Mouse (Mus musculus): ENCODE data around the gene Trhde. TPM values are rescaled to one million over a fixed set of nuclear protein-coding genes. Genes with fewer than 3 reads are reported as not detected.

The Trhde gene
- polyA plus RNA-seq, 1 experiment from 2014 or later = not detected

DNA sequence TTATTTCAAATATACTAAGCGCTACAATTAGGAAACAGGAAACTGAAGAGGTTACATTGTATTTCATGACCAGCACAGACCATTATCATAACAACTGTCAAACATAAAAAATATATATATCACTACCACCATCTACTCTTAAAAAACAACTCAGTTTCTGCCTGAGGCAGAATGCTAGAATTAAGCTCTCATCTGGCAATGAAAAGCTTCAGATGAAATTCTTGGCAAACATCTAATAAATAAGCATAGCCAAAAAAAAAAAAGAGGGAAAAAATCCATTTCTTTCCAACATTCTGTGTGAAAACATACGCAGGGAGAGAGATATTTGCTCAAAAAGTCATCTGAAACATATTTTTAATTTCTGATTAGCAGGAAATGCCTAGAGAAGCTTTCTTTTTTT is 67.0 kb downstream of the Trhde start:
- Histone ChIP-seq H3K27ac (replicated peaks) (no peak overlapping the region), H3K9ac (no peak overlapping the region), H3K9me3 (no peaks in the 10 kb centered on the region), H3K36me3 (no peaks in the 10 kb centered on the region), H3K4me2 (no peak overlapping the region), H3K4me3 (no peak overlapping the region), H3K27me3 (replicated peaks) (no peaks in the 10 kb centered on the region), H3K4me1 (no peaks in the 10 kb centered on the region)
- 70% methylated on average over 2 of the region's 2 CpGs for WGBS
- no peak for ATAC-seq (ENCODE audit: extremely low read depth, insufficient number of reproducible peaks, low FRiP score, low TSS enrichment)

DNA sequence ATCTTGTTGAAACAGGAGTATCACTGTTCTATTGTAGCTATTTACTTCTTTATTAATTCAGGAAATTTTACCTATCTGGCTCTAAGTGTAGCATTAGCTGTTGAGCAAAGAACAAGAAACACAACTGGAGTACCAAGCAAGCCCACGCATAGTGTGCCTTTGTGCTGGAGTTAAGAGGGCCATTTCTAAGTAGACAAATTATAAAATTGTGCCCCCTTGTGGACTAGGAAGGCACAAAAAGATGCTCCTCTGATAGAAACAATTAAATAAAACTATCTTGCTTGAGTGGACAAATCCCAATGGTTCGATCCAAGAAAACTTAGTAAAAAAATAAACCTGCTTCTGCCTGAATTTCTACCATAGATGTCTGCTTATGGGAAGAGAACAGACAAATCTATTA is 76.5 kb downstream of the Trhde start:
- WGBS = 69% methylated on average over 2 of the region's 2 CpGs
- Histone ChIP-seq H3K4me1 (no peaks in the 10 kb centered on the region), H3K27me3 (replicated peaks) (no peaks in the 10 kb centered on the region), H3K9me3 (0 out of 2 replicates have a peak, but pooled peaks cover 4% of the 10 kb centered on the region), H3K27ac (replicated peaks) (no peak overlapping the region), H3K4me3 (no peak overlapping the region), H3K4me2 (no peak overlapping the region), H3K9ac (no peak overlapping the region), H3K36me3 (no peaks in the 10 kb centered on the region)
- ATAC-seq (ENCODE audit: extremely low read depth, insufficient number of reproducible peaks, low FRiP score, low TSS enrichment) = no peak

DNA sequence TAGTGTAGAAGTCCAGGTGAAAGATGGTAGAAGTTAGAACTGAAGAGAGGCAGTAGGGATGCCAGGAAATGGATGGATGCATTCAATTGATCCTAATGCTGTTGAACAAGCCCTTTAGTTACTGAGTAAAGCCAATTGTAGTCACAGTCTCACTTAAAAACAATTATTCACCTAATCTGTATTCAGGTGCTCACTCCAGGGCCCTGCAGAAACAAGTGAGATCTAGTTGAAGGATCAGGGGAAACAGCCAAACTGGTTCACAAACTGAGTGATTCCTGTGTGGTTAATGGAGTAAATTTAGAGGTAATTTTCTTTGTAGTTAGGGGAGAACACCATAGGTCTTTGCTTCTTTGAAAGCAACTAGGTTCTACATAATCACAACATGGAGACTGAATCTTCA is 100.3 kb downstream of the Trhde start:
- ATAC-seq (ENCODE audit: extremely low read depth, insufficient number of reproducible peaks, low FRiP score, low TSS enrichment) = no peak

DNA sequence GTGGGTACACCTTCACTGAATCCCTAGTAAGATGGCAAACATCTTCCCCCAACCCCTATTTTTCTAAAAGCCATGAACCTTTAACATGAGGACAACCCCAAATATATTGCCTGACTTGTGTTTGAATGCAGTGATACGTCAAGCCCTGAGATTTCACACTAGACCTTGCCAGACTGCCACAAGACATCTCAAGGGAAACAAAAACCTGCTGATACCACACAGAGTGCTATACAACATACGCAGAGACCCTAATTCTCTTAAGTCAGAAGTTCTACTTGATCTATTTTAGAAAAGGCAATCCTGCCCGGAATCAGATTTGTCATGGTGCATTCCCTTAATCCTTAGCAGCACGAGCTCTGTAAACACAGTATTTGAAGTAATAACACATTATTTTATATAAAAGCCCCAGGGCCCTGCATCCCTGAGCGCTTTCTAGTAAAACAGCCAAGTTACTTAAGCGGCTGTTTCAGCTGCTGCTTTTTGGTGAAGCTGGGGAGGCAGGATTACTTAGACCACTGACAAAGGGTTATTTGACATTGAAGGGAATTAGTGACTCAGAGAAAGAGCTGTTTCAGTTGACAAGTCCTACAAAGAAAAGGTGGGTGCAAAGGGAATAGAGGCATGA is 130.2 kb downstream of the Trhde start:
- H3K4me3 ChIP-seq = no peak overlapping the region
- no peaks in the 10 kb centered on the region for H3K4me1 ChIP-seq
- WGBS = 73% methylated on average over 6 of the region's 6 CpGs
- H3K27ac ChIP-seq (replicated peaks) = no peak overlapping the region
- no peaks in the 10 kb centered on the region for H3K36me3 ChIP-seq
- no peak for ATAC-seq (ENCODE audit: extremely low read depth, insufficient number of reproducible peaks, low FRiP score, low TSS enrichment)
- H3K27me3 ChIP-seq (replicated peaks) = no peaks in the 10 kb centered on the region
- H3K9ac ChIP-seq = no peak overlapping the region
- no peak overlapping the region for H3K4me2 ChIP-seq
- no peaks in the 10 kb centered on the region for H3K9me3 ChIP-seq

More for the DNA sequence above, 100.3 kb downstream of the Trhde start:
- no peak overlapping the region for H3K4me2 ChIP-seq
- H3K27me3 ChIP-seq (replicated peaks) = no peaks in the 10 kb centered on the region
- H3K4me1 ChIP-seq = no peaks in the 10 kb centered on the region
- H3K9ac ChIP-seq = no peak overlapping the region
- no peak overlapping the region for H3K27ac ChIP-seq (replicated peaks)
- no peak overlapping the region for H3K4me3 ChIP-seq
- no peaks in the 10 kb centered on the region for H3K9me3 ChIP-seq
- H3K36me3 ChIP-seq = no peaks in the 10 kb centered on the region

DNA sequence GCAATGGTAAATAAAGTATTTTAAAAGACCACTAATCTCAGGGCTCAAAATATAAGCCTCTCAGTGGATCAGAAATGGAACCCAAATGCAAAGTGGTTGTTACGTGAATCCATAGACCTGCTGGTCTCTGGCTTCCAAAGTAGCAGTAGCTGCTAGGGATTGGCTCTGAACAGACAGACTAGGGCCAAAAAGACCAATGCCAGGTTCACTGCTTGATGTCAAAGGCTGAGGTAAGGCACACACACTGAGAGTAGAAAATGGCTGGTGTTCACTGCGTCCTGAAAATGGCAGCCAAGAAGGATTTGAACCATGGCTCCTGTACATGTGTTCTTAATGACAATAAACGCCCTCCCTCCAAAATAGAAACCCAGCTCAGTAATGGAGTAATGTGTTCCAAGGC is 209.1 kb downstream of the Trhde start:
- WGBS = 69% methylated on average over 3 of the region's 3 CpGs
- H3K36me3 ChIP-seq = no peaks in the 10 kb centered on the region
- H3K27me3 ChIP-seq (replicated peaks) = no peaks in the 10 kb centered on the region
- H3K4me1 ChIP-seq = no peaks in the 10 kb centered on the region
- no peak overlapping the region for H3K4me2 ChIP-seq
- H3K27ac ChIP-seq (replicated peaks) = no peak overlapping the region
- H3K4me3 ChIP-seq = no peak overlapping the region
- ATAC-seq (ENCODE audit: extremely low read depth, insufficient number of reproducible peaks, low FRiP score, low TSS enrichment) = no peak
- no peaks in the 10 kb centered on the region for H3K9me3 ChIP-seq
- no peak overlapping the region for H3K9ac ChIP-seq

DNA sequence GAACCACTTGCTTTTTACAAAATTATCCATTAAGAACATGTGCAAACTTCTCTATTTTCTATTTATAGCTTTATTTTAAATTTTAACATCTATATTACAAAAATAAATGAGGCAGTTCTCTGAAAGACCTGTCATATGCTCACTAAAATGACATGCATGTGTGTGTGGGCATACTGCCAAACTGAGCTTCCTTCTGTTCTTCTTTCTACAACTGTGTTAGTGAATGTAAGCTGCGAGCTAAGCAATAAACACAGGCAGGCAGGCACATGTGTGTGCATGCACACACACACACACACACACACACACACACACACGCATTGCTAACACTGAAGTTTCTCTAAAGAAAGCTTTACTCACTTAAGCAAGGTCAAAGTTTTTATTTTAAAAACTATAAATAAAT is 223.2 kb downstream of the Trhde start:
- Histone ChIP-seq H3K27me3 (replicated peaks) (no peaks in the 10 kb centered on the region), H3K36me3 (no peaks in the 10 kb centered on the region), H3K4me2 (no peak overlapping the region), H3K9me3 (no peaks in the 10 kb centered on the region), H3K27ac (replicated peaks) (no peak overlapping the region), H3K4me1 (no peaks in the 10 kb centered on the region), H3K4me3 (no peak overlapping the region), H3K9ac (no peak overlapping the region)
- no peak for ATAC-seq (ENCODE audit: extremely low read depth, insufficient number of reproducible peaks, low FRiP score, low TSS enrichment)
- 59% methylated on average over 2 of the region's 2 CpGs for WGBS

DNA sequence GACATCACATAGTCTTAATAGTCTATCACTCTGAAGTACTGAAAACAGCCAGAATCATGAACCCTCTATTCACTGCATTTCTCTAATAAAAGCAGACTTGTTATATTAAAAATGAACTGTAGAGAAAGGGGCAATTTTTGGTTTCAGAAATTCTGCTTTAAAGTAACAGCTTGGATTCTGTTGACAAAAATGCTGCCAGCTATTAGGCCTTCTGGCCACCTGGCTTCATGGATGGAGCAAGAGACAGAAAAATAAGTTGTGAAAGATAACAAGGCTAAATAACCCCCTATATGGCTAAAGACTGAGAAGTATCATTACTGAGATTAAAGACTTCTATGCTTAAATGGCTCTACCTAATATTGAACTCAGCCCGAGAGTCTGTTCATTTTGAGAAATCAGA is 234.2 kb downstream of the Trhde start:
- no peak overlapping the region for H3K4me3 ChIP-seq
- H3K4me1 ChIP-seq = no peaks in the 10 kb centered on the region
- H3K9ac ChIP-seq = no peak overlapping the region
- H3K9me3 ChIP-seq = no peaks in the 10 kb centered on the region
- 75% methylated on average over 1 of the region's 1 CpGs for WGBS
- H3K27me3 ChIP-seq (replicated peaks) = no peaks in the 10 kb centered on the region
- no peak overlapping the region for H3K4me2 ChIP-seq
- H3K36me3 ChIP-seq = no peaks in the 10 kb centered on the region
- no peak overlapping the region for H3K27ac ChIP-seq (replicated peaks)
- no peak for ATAC-seq (ENCODE audit: extremely low read depth, insufficient number of reproducible peaks, low FRiP score, low TSS enrichment)

DNA sequence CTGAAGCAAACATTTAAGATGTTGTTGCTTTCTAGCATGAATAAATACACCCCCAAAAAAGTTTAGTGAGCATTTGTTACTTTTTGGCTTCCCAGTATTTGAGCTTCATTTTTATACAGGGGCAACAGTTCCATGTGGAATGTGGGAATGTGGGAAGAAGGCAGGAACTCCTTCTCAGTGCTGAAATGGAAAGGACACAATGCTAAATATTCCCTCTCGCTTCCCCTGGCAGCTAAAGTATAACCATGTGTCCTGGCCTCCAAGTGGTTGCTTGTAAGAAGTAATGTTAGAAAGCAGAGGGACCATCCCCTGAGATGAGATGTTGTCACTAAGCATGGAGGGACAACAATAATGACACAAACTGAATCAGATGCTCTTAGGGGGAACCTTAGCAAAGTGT is 292.9 kb downstream of the Trhde start:
- no peaks in the 10 kb centered on the region for H3K27me3 ChIP-seq (replicated peaks)
- no peaks in the 10 kb centered on the region for H3K36me3 ChIP-seq
- no peak overlapping the region for H3K9ac ChIP-seq
- WGBS = 66% methylated on average over 1 of the region's 1 CpGs
- ATAC-seq (ENCODE audit: extremely low read depth, insufficient number of reproducible peaks, low FRiP score, low TSS enrichment) = no peak
- H3K9me3 ChIP-seq = no peaks in the 10 kb centered on the region
- no peak overlapping the region for H3K4me3 ChIP-seq
- H3K4me1 ChIP-seq = no peaks in the 10 kb centered on the region
- no peak overlapping the region for H3K27ac ChIP-seq (replicated peaks)
- H3K4me2 ChIP-seq = no peak overlapping the region

DNA sequence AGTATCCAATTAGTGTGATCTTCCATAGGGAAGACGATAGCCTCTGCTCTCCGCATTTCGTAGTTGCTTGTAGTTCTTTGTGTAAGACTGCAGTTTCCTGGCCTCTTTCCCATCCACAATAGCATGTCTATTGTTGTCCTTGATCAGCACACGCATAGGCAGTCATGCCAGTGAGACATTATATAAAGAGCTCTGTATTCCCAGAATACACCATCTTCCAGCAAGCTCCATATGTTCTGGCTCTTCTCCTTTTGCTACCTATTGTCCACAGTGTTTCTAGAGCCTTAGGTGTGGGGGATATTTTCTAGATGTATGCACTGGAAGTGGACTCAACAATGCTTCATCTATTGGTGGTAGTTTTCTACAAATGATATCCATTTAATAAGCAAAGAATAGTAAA is 313.3 kb downstream of the Trhde start:
- no peak overlapping the region for H3K9ac ChIP-seq
- H3K36me3 ChIP-seq = no peaks in the 10 kb centered on the region
- no peak overlapping the region for H3K4me3 ChIP-seq
- no peak overlapping the region for H3K27ac ChIP-seq (replicated peaks)
- no peak for ATAC-seq (ENCODE audit: extremely low read depth, insufficient number of reproducible peaks, low FRiP score, low TSS enrichment)
- no peaks in the 10 kb centered on the region for H3K9me3 ChIP-seq
- no peaks in the 10 kb centered on the region for H3K27me3 ChIP-seq (replicated peaks)
- no peak overlapping the region for H3K4me2 ChIP-seq
- 75% methylated on average over 4 of the region's 4 CpGs for WGBS
- H3K4me1 ChIP-seq = no peaks in the 10 kb centered on the region

DNA sequence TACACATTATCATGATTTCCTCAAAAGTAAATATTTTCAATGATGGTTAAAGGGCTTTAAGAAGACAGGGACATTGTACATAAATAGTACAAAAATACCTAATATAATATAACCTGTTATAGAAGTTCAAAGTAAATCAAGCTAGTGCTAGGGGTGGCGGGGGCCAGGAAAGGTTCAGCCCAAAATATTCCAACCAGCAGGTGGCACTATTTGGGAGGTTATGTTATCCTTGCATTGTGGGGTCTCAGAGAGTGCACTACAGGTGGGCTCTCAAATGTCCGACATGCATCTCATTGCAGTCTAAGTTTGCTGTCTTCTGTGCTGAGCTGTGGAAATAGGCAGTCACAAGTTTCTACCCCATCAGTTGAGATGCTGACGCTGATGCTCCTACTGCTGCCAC is 346.5 kb downstream of the Trhde start:
- ATAC-seq (ENCODE audit: extremely low read depth, insufficient number of reproducible peaks, low FRiP score, low TSS enrichment) = no peak
- Histone ChIP-seq H3K27me3 (replicated peaks) (no peaks in the 10 kb centered on the region), H3K4me2 (no peak overlapping the region), H3K4me3 (no peak overlapping the region), H3K36me3 (no peaks in the 10 kb centered on the region), H3K9ac (no peak overlapping the region), H3K9me3 (no peaks in the 10 kb centered on the region), H3K4me1 (no peaks in the 10 kb centered on the region), H3K27ac (replicated peaks) (no peak overlapping the region)
- 64% methylated on average over 3 of the region's 3 CpGs for WGBS

DNA sequence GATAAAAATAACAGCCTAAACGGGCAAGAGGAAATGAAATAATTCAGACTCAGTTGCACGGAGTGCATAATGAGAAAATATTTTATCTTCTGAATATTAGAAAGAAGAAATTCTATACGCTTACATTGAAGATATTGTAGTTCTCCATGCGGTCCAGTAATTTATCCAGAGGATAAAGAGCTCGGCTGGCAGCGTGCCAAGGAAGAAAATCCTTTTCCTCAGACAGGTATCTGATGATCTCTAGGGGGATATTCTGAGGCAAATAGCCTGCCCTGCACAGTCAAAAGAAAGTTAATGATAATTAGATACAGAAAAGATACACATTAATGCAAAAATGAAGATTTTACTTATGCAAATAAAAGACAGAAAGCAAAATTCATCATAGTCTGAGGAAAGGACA is 354.0 kb downstream of the Trhde start:
- 73% methylated on average over 6 of the region's 6 CpGs for WGBS

DNA sequence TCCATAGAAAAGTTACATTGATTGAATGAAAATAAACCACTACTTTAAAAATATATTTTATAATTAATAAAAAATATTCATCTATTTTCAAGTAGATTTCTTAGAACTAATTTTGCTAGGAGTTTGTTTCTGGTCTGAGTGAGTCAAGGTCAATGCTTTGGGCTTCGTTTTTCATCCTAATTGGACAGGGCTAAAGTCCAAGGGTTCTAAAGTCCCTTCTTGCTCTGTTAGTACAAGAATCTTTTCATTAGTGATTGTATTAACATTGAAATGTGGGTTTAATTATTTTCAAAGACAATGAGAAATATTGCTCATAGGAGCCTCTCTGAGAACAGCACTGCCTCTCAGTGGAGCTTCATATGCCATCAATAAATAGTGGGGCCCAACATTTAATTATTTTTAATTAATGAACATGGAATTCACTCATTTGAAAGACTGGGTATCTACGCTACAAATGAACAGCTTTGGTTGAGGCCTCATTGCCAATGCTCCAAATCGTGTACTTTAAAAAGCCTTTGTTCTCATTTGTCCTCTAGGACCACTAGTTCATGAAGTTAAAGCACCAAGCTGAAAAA is 383.1 kb downstream of the Trhde start:
- 60% methylated on average over 3 of the region's 3 CpGs for WGBS
- Histone ChIP-seq H3K27ac (replicated peaks) (no peak overlapping the region), H3K4me2 (no peak overlapping the region), H3K27me3 (replicated peaks) (no peaks in the 10 kb centered on the region), H3K4me1 (no peaks in the 10 kb centered on the region), H3K4me3 (no peak overlapping the region), H3K9ac (no peak overlapping the region), H3K36me3 (no peaks in the 10 kb centered on the region), H3K9me3 (peaks cover 1% of the 10 kb centered on the region; the same call in 1 of the 2 replicates)
- no peak for ATAC-seq (ENCODE audit: extremely low read depth, insufficient number of reproducible peaks, low FRiP score, low TSS enrichment)

More for the DNA sequence above, 354.0 kb downstream of the Trhde start:
- no peak overlapping the region for H3K9ac ChIP-seq
- no peaks in the 10 kb centered on the region for H3K36me3 ChIP-seq
- no peaks in the 10 kb centered on the region for H3K27me3 ChIP-seq (replicated peaks)
- no peaks in the 10 kb centered on the region for H3K9me3 ChIP-seq
- H3K4me3 ChIP-seq = no peak overlapping the region
- no peak overlapping the region for H3K27ac ChIP-seq (replicated peaks)
- ATAC-seq (ENCODE audit: extremely low read depth, insufficient number of reproducible peaks, low FRiP score, low TSS enrichment) = no peak
- H3K4me2 ChIP-seq = no peak overlapping the region
- H3K4me1 ChIP-seq = no peaks in the 10 kb centered on the region

All from heart, embryonic 13.5 days (tissue).